Mouse (Mus musculus) embryonic fibroblast, embryonic 13.5 days (primary cell): Measurements from ENCODE around the gene Nphp1.

Experiments used
- CTCF ChIP-seq: IDR thresholded peaks from 2 replicates; pipeline ENCODE4 v1.5.1; 2011; ENCODE audit warnings: mild to moderate bottlenecking, control low read depth, low read length, moderate library complexity, borderline replicate concordance; ENCODE audit not compliant: insufficient read depth
- POLR2A ChIP-seq: IDR thresholded peaks from 2 replicates; pipeline ENCODE4 v1.6.1; 2011; ENCODE audit warnings: low read depth, mild to moderate bottlenecking, control low read depth, low read length, moderate library complexity

DNA sequence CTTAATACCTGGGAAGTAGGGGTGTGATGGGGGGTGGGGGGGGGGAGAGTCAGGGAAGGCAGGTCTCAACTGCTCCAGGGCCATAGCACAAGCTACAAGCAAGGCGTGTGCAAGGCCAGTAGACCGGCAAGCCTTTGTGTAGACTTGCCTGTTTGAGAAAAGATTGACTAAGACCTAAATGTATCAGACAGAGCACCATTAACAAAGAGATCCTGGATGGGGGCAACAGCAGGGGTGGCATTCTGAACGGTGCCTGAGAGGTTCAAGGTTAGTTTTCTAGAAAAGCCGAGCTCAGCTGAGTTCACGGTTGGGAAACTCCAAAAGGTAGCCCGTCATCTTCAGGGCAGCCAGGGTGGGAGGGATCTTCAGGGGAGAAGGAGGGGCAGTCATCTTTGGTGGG, 83.4 kb downstream of the Nphp1 start:
- TF ChIP-seq POLR2A (no peak), CTCF (no peak)
